Mouse (Mus musculus) liver, embryonic 14.5 days (tissue): ENCODE measurements around the gene Wdr63.

Experiments
- CTCF ChIP-seq: IDR thresholded peaks from 2 replicates; pipeline ENCODE4 v1.5.1; 2016; ENCODE audit warnings: antibody characterized with exemption, low read depth, control low read depth
- EP300 ChIP-seq: IDR thresholded peaks from 2 replicates; pipeline ENCODE4 v1.6.1; 2016; ENCODE audit warnings: antibody characterized with exemption, low read depth

- no peak for TF ChIP-seq CTCF
- no peak for TF ChIP-seq EP300
These were observed 54.7 kb downstream of the Wdr63 start for GRCm38 (mm10) chr3:146053082-146053814.
